Mouse (Mus musculus) A20 (cell line): ENCODE data around the gene C1ra.
"Not testable (repeated sequence)": the region's sequence is repeated elsewhere in the genome, so short reads cannot be mapped to it uniquely, and the experiment has no call there.

ENCODE experiments used
- DNase-seq: peaks from one replicate; pipeline ENCODE4 v3.0.0-alpha.2; 2011; ENCODE audit warnings: low read depth, low spot score

Gene C1ra

GRCm38 (mm10) chr6:124512355-124512836 is at the start of gene C1ra:
TSS of gene C1ra (plus strand) at chr6:124512405.
- DNase-seq = peak; percentile 70

- DNase-seq = no peak
These were observed 48.3 kb upstream of the C1ra start for GRCm38 (mm10) chr6:124463881-124464291.

GRCm38 (mm10) chr6:124464305-124465271 is 47.6 kb upstream of the C1ra start, which contains the start of gene Clstn3:
TSS of gene Clstn3 (minus strand) at chr6:124464794.
- peak; percentile 94 for DNase-seq

GRCm38 (mm10) chr6:124465299-124465698 is 46.9 kb upstream of the C1ra start:
- DNase-seq = no peak

- no peak for DNase-seq
These were observed 46.5 kb upstream of the C1ra start for GRCm38 (mm10) chr6:124465729-124466128.

- no peak for DNase-seq
These were observed 41.1 kb upstream of the C1ra start for GRCm38 (mm10) chr6:124471121-124471520.

GRCm38 (mm10) chr6:124471783-124472638 is 40.2 kb upstream of the C1ra start:
- not testable (repeated sequence) for DNase-seq

GRCm38 (mm10) chr6:124472801-124473200 is 39.4 kb upstream of the C1ra start:
- peak; percentile 85 for DNase-seq

- peak; percentile 92 for DNase-seq
These were observed 37.6 kb upstream of the C1ra start for GRCm38 (mm10) chr6:124474621-124475020.

- peak; percentile 68 for DNase-seq
These were observed 36.7 kb upstream of the C1ra start for GRCm38 (mm10) chr6:124475335-124476075.

- peak; percentile 76 for DNase-seq
These were observed 36.0 kb upstream of the C1ra start for GRCm38 (mm10) chr6:124476216-124476615.

- peak; percentile 81 for DNase-seq
These were observed 35.4 kb upstream of the C1ra start for GRCm38 (mm10) chr6:124476796-124477195.

GRCm38 (mm10) chr6:124477221-124477655 is 35.0 kb upstream of the C1ra start:
- peak; percentile 89 for DNase-seq

GRCm38 (mm10) chr6:124477922-124478651 is 34.1 kb upstream of the C1ra start:
- DNase-seq = peak; percentile 85

- no peak for DNase-seq
These were observed 33.2 kb upstream of the C1ra start for GRCm38 (mm10) chr6:124478874-124479572.

- peak; percentile 89 for DNase-seq
These were observed 32.7 kb upstream of the C1ra start for GRCm38 (mm10) chr6:124479573-124479930.

- DNase-seq = peak; percentile 83
These were observed 31.9 kb upstream of the C1ra start for GRCm38 (mm10) chr6:124480295-124480694.

- peak; percentile 73 for DNase-seq
These were observed 30.6 kb upstream of the C1ra start for GRCm38 (mm10) chr6:124481571-124481970.

GRCm38 (mm10) chr6:124483831-124484230 is 28.4 kb upstream of the C1ra start:
- not testable (repeated sequence) for DNase-seq

GRCm38 (mm10) chr6:124484851-124485250 is 27.4 kb upstream of the C1ra start:
- no peak for DNase-seq
